Mouse (Mus musculus): ENCODE measurements at regions not wholly inside any gene's neighbourhood (a gene's known extent, or its start where the extent isn't known, plus 50 kb on each side); places are given as distances from the start of the nearest gene placed in this dataset.
A peak's percentile ranks its signal among the peaks of the same experiment; 100 is the strongest.

GRCm38 (mm10) chr15:42768396-42768795, 2634.2 kb downstream of the 9330182O14Rik start:
- DNase-seq, result no peak

GRCm38 (mm10) chr15:42779903-42780302, 2645.7 kb downstream of the 9330182O14Rik start:
- no peak for DNase-seq

- DNase-seq, result no peak
These were observed 2667.1 kb downstream of the 9330182O14Rik start for GRCm38 (mm10) chr15:42801217-42801616.

- DNase-seq, result no peak
These were observed 2676.8 kb downstream of the 9330182O14Rik start for GRCm38 (mm10) chr15:42810871-42811490.

GRCm38 (mm10) chr15:42815026-42815724, 2681.0 kb downstream of the 9330182O14Rik start:
- no peak for DNase-seq

GRCm38 (mm10) chr15:42838839-42839238, 2704.7 kb downstream of the 9330182O14Rik start:
- DNase-seq, result no peak

GRCm38 (mm10) chr15:42850003-42850402, 2715.8 kb downstream of the 9330182O14Rik start:
- no peak for DNase-seq

GRCm38 (mm10) chr15:42872491-42872890, 2738.3 kb downstream of the 9330182O14Rik start:
- no peak for DNase-seq

- DNase-seq, result no peak
These were observed 2760.4 kb downstream of the 9330182O14Rik start for GRCm38 (mm10) chr15:42894611-42895010.

- DNase-seq, result no peak
These were observed 2765.9 kb downstream of the 9330182O14Rik start for GRCm38 (mm10) chr15:42900056-42900455.

- no peak for DNase-seq
These were observed 2767.6 kb downstream of the 9330182O14Rik start for GRCm38 (mm10) chr15:42901782-42902181.

GRCm38 (mm10) chr15:42911357-42911756, 2777.2 kb downstream of the 9330182O14Rik start:
- no peak for DNase-seq

- DNase-seq, result no peak
These were observed 2778.7 kb downstream of the 9330182O14Rik start for GRCm38 (mm10) chr15:42912880-42913279.

- DNase-seq, result no peak
These were observed 2779.1 kb downstream of the 9330182O14Rik start for GRCm38 (mm10) chr15:42913285-42913684.

- peak; percentile 22 to 35 for DNase-seq
These were observed 2779.9 kb downstream of the 9330182O14Rik start for GRCm38 (mm10) chr15:42914099-42914498.

- DNase-seq, result peak in 1 of 2 experiments; percentile 6
These were observed 2781.0 kb downstream of the 9330182O14Rik start for GRCm38 (mm10) chr15:42915195-42915594.

GRCm38 (mm10) chr15:42921618-42922017, 2787.5 kb downstream of the 9330182O14Rik start:
- no peak for DNase-seq

- DNase-seq, result no peak
These were observed 2794.2 kb downstream of the 9330182O14Rik start for GRCm38 (mm10) chr15:42928331-42928730.

- no peak for DNase-seq
These were observed 2810.4 kb downstream of the 9330182O14Rik start for GRCm38 (mm10) chr15:42944610-42945009.

GRCm38 (mm10) chr15:42955167-42955566, 2821.0 kb downstream of the 9330182O14Rik start:
- DNase-seq, result no peak

- peak; percentile 2 for DNase-seq
These were observed 2828.7 kb downstream of the 9330182O14Rik start for GRCm38 (mm10) chr15:42962747-42963338.

GRCm38 (mm10) chr15:42965314-42965713, 2831.1 kb downstream of the 9330182O14Rik start:
- no peak for DNase-seq

All from thymus, postnatal 36 days (tissue).